Mouse (Mus musculus) duodenum, adult 2 months (tissue): ENCODE data around the gene Tram1l1. TPM values are rescaled to one million over a fixed set of nuclear protein-coding genes. Genes with fewer than 3 reads are reported as not detected.

Source experiments
- polyA plus RNA-seq: library from polyadenylated mRNA; depleted of rRNA; stranded (reverse); fragments of >200 nt; gene quantifications from 2 replicates; pipeline ENCODE4 v1.2.3, GENCODE M21; 2012; ENCODE audit warnings: low replicate concordance; rRNA removed

The Tram1l1 gene
- polyA plus RNA-seq, result 0.09 and 0.22 TPM in 2 replicates

DNA sequence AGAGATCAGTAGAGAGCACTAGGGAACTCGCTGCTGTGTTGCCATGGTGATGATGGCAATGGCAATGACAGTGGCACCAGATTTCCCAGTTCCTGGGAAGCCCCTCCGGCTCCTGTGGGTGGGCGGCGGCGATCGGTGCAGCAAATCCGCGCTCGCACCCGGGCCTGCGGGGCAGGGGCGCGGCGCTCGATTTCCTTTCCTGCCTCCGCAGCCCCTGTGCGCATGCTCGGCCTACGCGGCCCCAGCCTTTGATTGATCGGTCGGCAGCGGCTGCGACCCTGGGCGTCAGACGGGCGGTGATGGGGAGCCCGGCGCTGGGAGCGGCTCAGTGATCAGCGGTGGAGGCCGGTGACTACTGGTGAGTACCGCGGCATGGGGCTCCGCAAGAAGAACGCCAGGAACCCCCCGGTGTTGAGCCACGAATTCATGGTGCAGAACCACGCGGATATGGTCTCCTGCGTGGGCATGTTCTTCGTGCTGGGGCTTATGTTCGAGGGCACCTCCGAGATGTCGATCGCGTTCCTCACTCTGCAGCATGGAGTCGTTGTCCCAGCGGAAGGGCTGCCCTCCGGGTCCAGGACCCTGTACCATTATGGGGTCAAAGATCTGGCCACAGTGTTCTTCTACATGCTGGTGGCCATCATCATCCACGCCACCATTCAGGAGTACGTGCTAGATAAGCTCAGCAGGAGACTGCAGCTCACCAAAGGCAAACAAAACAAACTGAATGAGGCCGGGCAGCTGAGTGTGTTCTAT is at the start of gene Tram1l1:
TSS of gene Tram1l1 (plus strand) at position 35 of the 756 bp plus-strand sequence.

Other genes with a start within 250 kb of the Tram1l1 start
- not detected in 2 replicates for gene 1700006A11Rik, start 105.2 kb downstream of the Tram1l1 start, polyA plus RNA-seq